ENCODE assay signal across 9 mouse cellular contexts in genomic region chr2:181597378-181598061, GRCm38 (mm10). TPM values are rescaled to one million over a fixed set of nuclear protein-coding genes. Genes with fewer than 3 reads are reported as not detected.
DNase-seq lines count a peak whose midpoint lies in the region; ATAC-seq and TF ChIP-seq lines count a peak whose summit lies in the region.
"Had no signal": no experiment of that assay in that cellular context is flagged by ENCODE, and none has a peak within 500 bp of the region (broad histone marks: within the 10 kb centered on the region; RNA-seq: fewer than 3 reads in every experiment).

No protein-coding gene starts in this region.

- intact Hi-C loops in heart, postnatal 25 days (cut with DNase I): loop anchor here (5.0 kb wide), 1 partner anchor 205 kb away; no protein-coding TSS in a partner anchor

- peaks cover 5% of the 10 kb centered on the region; the same call in 1 of the 2 replicates for H3K36me3 ChIP-seq in kidney, embryonic 16.5 days (ENCODE audit: insufficient read depth, low read length)
- H3K36me3 ChIP-seq in G1E (replicated peaks): peaks cover 24% of the 10 kb centered on the region
- peaks cover 16% of the 10 kb centered on the region for H3K36me3 ChIP-seq in forebrain, embryonic 13.5 days (ENCODE audit: poor library complexity, severe bottlenecking)
- H3K36me3 ChIP-seq in midbrain, embryonic 14.5 days (ENCODE audit: control insufficient read depth, insufficient read depth, low read length): peaks cover 14% of the 10 kb centered on the region

- no peak overlapping the region for H3K27ac ChIP-seq in kidney, embryonic 16.5 days (ENCODE audit: low read length)
- H3K27ac ChIP-seq in forebrain, embryonic 13.5 days: no peak overlapping the region
- no peak overlapping the region; the same call in 1 of the 2 replicates for H3K27ac ChIP-seq in midbrain, embryonic 14.5 days (replicated peaks; ENCODE audit: low read depth, low read length)

- peak overlapping the region; percentile 83; the same call in 1 of the 2 replicates for H3K4me2 ChIP-seq in kidney, embryonic 16.5 days (replicated peaks; ENCODE audit: low read depth, low read length)
- H3K4me2 ChIP-seq in forebrain, embryonic 13.5 days: peak overlapping the region; percentile 83
- peak overlapping the region; percentile 77 for H3K4me2 ChIP-seq in midbrain, embryonic 14.5 days (ENCODE audit: low read length)

- H3K4me1 ChIP-seq in kidney, embryonic 16.5 days (ENCODE audit: insufficient read depth, low read length): peaks cover 33% of the 10 kb centered on the region
- peaks cover 63% of the 10 kb centered on the region for H3K4me1 ChIP-seq in G1E (ENCODE audit: insufficient read depth, low read depth, low read length)
- H3K4me1 ChIP-seq in forebrain, embryonic 13.5 days: peaks cover 39% of the 10 kb centered on the region
- peaks cover 32% of the 10 kb centered on the region for H3K4me1 ChIP-seq in midbrain, embryonic 14.5 days (ENCODE audit: control insufficient read depth, insufficient read depth, low read length)

- DNase-seq in kidney, adult 18-20 months: no peak
- DNase-seq in G1E (ENCODE audit: low spot score): peak; percentile 72
- no peak for DNase-seq in midbrain, embryonic 14.5 days
- no peak for DNase-seq in heart, postnatal 25 days (ENCODE audit: low spot score)
- DNase-seq in thymus, postnatal 0 days (ENCODE audit: low spot score): no peak
- no peak for DNase-seq in lung, postnatal 36 days

- no peaks in the 10 kb centered on the region for H3K9me3 ChIP-seq in kidney, embryonic 16.5 days (ENCODE audit: low read length)
- H3K9me3 ChIP-seq in G1E (replicated peaks): no peaks in the 10 kb centered on the region
- H3K9me3 ChIP-seq in forebrain, embryonic 13.5 days (replicated peaks): no peaks in the 10 kb centered on the region
- no peaks in the 10 kb centered on the region for H3K9me3 ChIP-seq in midbrain, embryonic 14.5 days (ENCODE audit: control insufficient read depth, low read length)

- 65% methylated on average over 7 of the region's 7 CpGs for WGBS in kidney, embryonic 16.5 days
- 75% methylated on average over 7 of the region's 7 CpGs for whole genome bisulfite sequencing in forebrain, embryonic 13.5 days
- WGBS in midbrain, embryonic 14.5 days: 66% methylated on average over 7 of the region's 7 CpGs

- 0 out of 2 replicates have a peak, but pooled peaks have one; percentile 19 for TF ChIP-seq CTCF in G1E (IDR thresholded peaks at IDR 0.05; ENCODE audit: low read depth, low read length)

- H3K4me3 ChIP-seq in kidney, embryonic 16.5 days (ENCODE audit: low read length): no peak overlapping the region
- H3K4me3 ChIP-seq in G1E (ENCODE audit: low read depth, low read length): no peak overlapping the region
- H3K4me3 ChIP-seq in forebrain, embryonic 13.5 days: peak overlapping the region; percentile 55; the same call in 1 of the 2 replicates
- peak overlapping the region; percentile 77; the same call in 1 of the 2 replicates for H3K4me3 ChIP-seq in midbrain, embryonic 14.5 days (replicated peaks; ENCODE audit: low read depth, low read length)

- no peak for ATAC-seq in kidney, embryonic 16.5 days (ENCODE audit: low FRiP score, low TSS enrichment)
- ATAC-seq in G1E (ENCODE audit: extremely low read depth, insufficient number of reproducible peaks, low FRiP score, poor library complexity, severe bottlenecking): peak; percentile 43; the same call in 1 of the 2 replicates
- ATAC-seq in forebrain, embryonic 13.5 days: no peak
- no peak for ATAC-seq in midbrain, embryonic 14.5 days (ENCODE audit: low FRiP score, low TSS enrichment)

- H3K27me3 ChIP-seq in kidney, embryonic 16.5 days (ENCODE audit: insufficient read depth, low read length): no peaks in the 10 kb centered on the region; the same call in 1 of the 2 replicates
- H3K27me3 ChIP-seq in G1E (ENCODE audit: insufficient read depth, low read length): peaks cover 5% of the 10 kb centered on the region; the same call in 1 of the 2 replicates
- H3K27me3 ChIP-seq in forebrain, embryonic 13.5 days: no peaks in the 10 kb centered on the region
- H3K27me3 ChIP-seq in midbrain, embryonic 14.5 days (ENCODE audit: control insufficient read depth, insufficient read depth, low read length): no peaks in the 10 kb centered on the region

- H3K9ac ChIP-seq in kidney, embryonic 16.5 days (replicated peaks; ENCODE audit: low read length): no peak overlapping the region
- no peak overlapping the region for H3K9ac ChIP-seq in forebrain, embryonic 13.5 days
- no peak overlapping the region for H3K9ac ChIP-seq in midbrain, embryonic 14.5 days (replicated peaks; ENCODE audit: low read length)

RNA-seq across cellular contexts. Expression of gene Samd10, which starts 1.5 kb away (rescaled TPM):
- 29.5 and 31.4 TPM in 2 replicates for polyA plus RNA-seq in kidney, embryonic 16.5 days (2015; fragmentation: Nextera tagmentation; extraction: Ambion mirVana)
- 10.6 and 16.1 TPM in 2 replicates for total RNA-seq in G1E (2014; fragmentation: Nextera tagmentation)
- total RNA-seq in G1E (2017): 2.5 and 3.1 TPM in 2 replicates
- 7.6 and 9.7 TPM in 2 replicates for polyA plus RNA-seq in G1E (2012)
- polyA plus RNA-seq in forebrain, embryonic 13.5 days (2015; fragmentation: Nextera tagmentation; extraction: Ambion mirVana): 88.7 and 105 TPM in 2 replicates
- polyA plus RNA-seq in midbrain, embryonic 14.5 days (2014; fragmentation: Nextera tagmentation; extraction: Ambion mirVana): 215 and 245 TPM in 2 replicates
- total RNA-seq in heart, postnatal 25 days (2021): 1 to 10 TPM; 1.2 to 1.4 TPM
- polyA plus RNA-seq in thymus, postnatal 0 days (2015; fragmentation: Nextera tagmentation; extraction: Ambion mirVana): 9.4 and 12.1 TPM in 2 replicates

RNA-seq across cellular contexts. Expression of gene Zfp512b, which starts 4.9 kb away (rescaled TPM):
- 37.8 and 41.1 TPM in 2 replicates for polyA plus RNA-seq in kidney, embryonic 16.5 days (2015; fragmentation: Nextera tagmentation; extraction: Ambion mirVana)
- 19.9 and 40.5 TPM in 2 replicates for total RNA-seq in G1E (2014; fragmentation: Nextera tagmentation)
- total RNA-seq in G1E (2017): 16.3 and 19.8 TPM in 2 replicates
- polyA plus RNA-seq in G1E (2012): 88.2 and 90.0 TPM in 2 replicates
- polyA plus RNA-seq in forebrain, embryonic 13.5 days (2015; fragmentation: Nextera tagmentation; extraction: Ambion mirVana): 49.7 and 56.4 TPM in 2 replicates
- polyA plus RNA-seq in midbrain, embryonic 14.5 days (2014; fragmentation: Nextera tagmentation; extraction: Ambion mirVana): 72.6 and 75.3 TPM in 2 replicates
- 10 to 100 TPM; 18.3 to 18.7 TPM for total RNA-seq in heart, postnatal 25 days (2021)
- 23.3 and 35.0 TPM in 2 replicates for polyA plus RNA-seq in thymus, postnatal 0 days (2015; fragmentation: Nextera tagmentation; extraction: Ambion mirVana)

RNA-seq across cellular contexts. Expression of gene Prpf6, which starts 5.9 kb away (rescaled TPM):
- 75.2 and 79.7 TPM in 2 replicates for polyA plus RNA-seq in kidney, embryonic 16.5 days (2015; fragmentation: Nextera tagmentation; extraction: Ambion mirVana)
- total RNA-seq in G1E (2014; fragmentation: Nextera tagmentation) (53.1 and 60.8 TPM in 2 replicates), G1E (2017) (76.4 and 91.9 TPM in 2 replicates)
- polyA plus RNA-seq in G1E (2012): 20.3 and 27.8 TPM in 2 replicates
- polyA plus RNA-seq in forebrain, embryonic 13.5 days (2015; fragmentation: Nextera tagmentation; extraction: Ambion mirVana): 67.9 and 74.9 TPM in 2 replicates
- polyA plus RNA-seq in midbrain, embryonic 14.5 days (2014; fragmentation: Nextera tagmentation; extraction: Ambion mirVana): 59.9 and 65.8 TPM in 2 replicates
- total RNA-seq in heart, postnatal 25 days (2021): 10 to 100 TPM; 29.2 to 32.7 TPM
- 51.7 and 55.3 TPM in 2 replicates for polyA plus RNA-seq in thymus, postnatal 0 days (2015; fragmentation: Nextera tagmentation; extraction: Ambion mirVana)

RNA-seq across cellular contexts. Expression of gene Uckl1, which starts 12.8 kb away (rescaled TPM):
- polyA plus RNA-seq in kidney, embryonic 16.5 days (2015; fragmentation: Nextera tagmentation; extraction: Ambion mirVana): 66.9 and 71.7 TPM in 2 replicates
- total RNA-seq in G1E (2014; fragmentation: Nextera tagmentation): 51.3 and 66.0 TPM in 2 replicates
- 54.9 and 63.9 TPM in 2 replicates for total RNA-seq in G1E (2017)
- polyA plus RNA-seq in G1E (2012): 46.9 and 63.2 TPM in 2 replicates
- 54.6 and 58.1 TPM in 2 replicates for polyA plus RNA-seq in forebrain, embryonic 13.5 days (2015; fragmentation: Nextera tagmentation; extraction: Ambion mirVana)
- polyA plus RNA-seq in midbrain, embryonic 14.5 days (2014; fragmentation: Nextera tagmentation; extraction: Ambion mirVana): 61.0 and 65.6 TPM in 2 replicates
- total RNA-seq in heart, postnatal 25 days (2021): 10 to 100 TPM; 39.0 to 46.7 TPM
- polyA plus RNA-seq in thymus, postnatal 0 days (2015; fragmentation: Nextera tagmentation; extraction: Ambion mirVana): 50.0 and 51.1 TPM in 2 replicates

RNA-seq across cellular contexts. Expression of gene Gm29797, which starts 59.3 kb away (rescaled TPM):
- 0.21 and 0.49 TPM in 2 replicates for polyA plus RNA-seq in kidney, embryonic 16.5 days (2015; fragmentation: Nextera tagmentation; extraction: Ambion mirVana)
- total RNA-seq in G1E (2014; fragmentation: Nextera tagmentation) (not detected in 2 replicates), G1E (2017) (not detected in 2 replicates)
- polyA plus RNA-seq in G1E (2012): 0.12 TPM in 1 of 2 replicates, not detected in the other
- polyA plus RNA-seq in forebrain, embryonic 13.5 days (2015; fragmentation: Nextera tagmentation; extraction: Ambion mirVana): 0.23 TPM in 1 of 2 replicates, not detected in the other
- polyA plus RNA-seq in midbrain, embryonic 14.5 days (2014; fragmentation: Nextera tagmentation; extraction: Ambion mirVana): not detected in 2 replicates
- not detected for total RNA-seq in heart, postnatal 25 days (2021)
- polyA plus RNA-seq in thymus, postnatal 0 days (2015; fragmentation: Nextera tagmentation; extraction: Ambion mirVana): 0.18 and 0.44 TPM in 2 replicates
- total RNA-seq: hematopoietic stem cell, adult 5-6 weeks had no signal

Comparison
In these comparisons a context has a peak if more than half of its experiments do, and no peak if none do; other contexts are left out.
1. H3K4me3 ChIP-seq: peak in forebrain, embryonic 13.5 days (single experiment) and midbrain, embryonic 14.5 days (single experiment); none in kidney, embryonic 16.5 days (single experiment) and G1E (single experiment).
2. Peak in every context shown above with its lines, with median percentiles within 50 percentile points of each other: H3K4me2 ChIP-seq.